Mouse (Mus musculus) C2C12 (cell line): Measurements from ENCODE around the gene Clock. TPM values are rescaled to one million over a fixed set of nuclear protein-coding genes. Genes with fewer than 3 reads are reported as not detected.

Experiments used
- H3K27me3 ChIP-seq: one replicate; pipeline ENCODE4 v1.6.1; 2011; ENCODE audit not compliant: control insufficient read depth, insufficient read depth, insufficient read length
- H3K36me3 ChIP-seq: one replicate; pipeline ENCODE4 v1.6.1; 2011; ENCODE audit not compliant: control insufficient read depth, insufficient read depth
- H3K4me3 ChIP-seq: one replicate; pipeline ENCODE4 v1.5.1; 2011; ENCODE audit warnings: mild to moderate bottlenecking, control low read depth; ENCODE audit not compliant: poor library complexity, insufficient read depth, severe bottlenecking
- H3K79me2 ChIP-seq: one replicate; pipeline ENCODE4 v1.6.1; 2011; ENCODE audit not compliant: control insufficient read depth, insufficient read depth
- H3K79me3 ChIP-seq: one replicate; pipeline ENCODE4 v1.6.1; 2011; ENCODE audit warnings: low read depth, control low read depth
- H3ac ChIP-seq: one replicate; pipeline ENCODE3; 2011; ENCODE audit warnings: low read depth; ENCODE audit not compliant: control insufficient read depth, insufficient read length
- CEBPB ChIP-seq: IDR thresholded peaks from one replicate; pipeline ENCODE4 v1.6.1; 2011; ENCODE audit warnings: low read depth, mild to moderate bottlenecking, control low read depth, moderate library complexity
- CTCF ChIP-seq: IDR thresholded peaks from one replicate; pipeline ENCODE4 v1.5.1; 2011; ENCODE audit not compliant: control insufficient read depth, insufficient read depth, insufficient read length
- FOSL1 ChIP-seq: IDR thresholded peaks from one replicate; pipeline ENCODE4 v1.8.0; 2011; ENCODE audit warnings: mild to moderate bottlenecking, low read length; ENCODE audit not compliant: poor library complexity, insufficient read depth, severe bottlenecking
- MAX ChIP-seq: IDR thresholded peaks from one replicate; pipeline ENCODE4 v1.6.1; 2011; ENCODE audit warnings: mild to moderate bottlenecking, control low read depth
- MYOD1 ChIP-seq: IDR thresholded peaks from one replicate; pipeline ENCODE4 v1.6.1; 2011; ENCODE audit warnings: low read depth; ENCODE audit not compliant: control insufficient read depth, insufficient read length
- MYOG ChIP-seq: IDR thresholded peaks from one replicate; pipeline ENCODE4 v1.6.1; 2011; ENCODE audit not compliant: control insufficient read depth, insufficient read length; ENCODE audit errors: extremely low read depth
- USF1 ChIP-seq: IDR thresholded peaks from one replicate; pipeline ENCODE4 v1.6.1; 2011; ENCODE audit warnings: low read depth, mild to moderate bottlenecking, control low read depth, moderate library complexity
- polyA plus RNA-seq: library from polyadenylated mRNA; unstranded; fragments of >200 nt; fragmentation: generic; extraction: Trizol; gene quantifications from one replicate; pipeline ENCODE4 v1.2.1, GENCODE M21; 2012; ENCODE audit warnings: missing spikeins

Gene Clock
- polyA plus RNA-seq, 1 experiment, result 5.7 TPM

DNA sequence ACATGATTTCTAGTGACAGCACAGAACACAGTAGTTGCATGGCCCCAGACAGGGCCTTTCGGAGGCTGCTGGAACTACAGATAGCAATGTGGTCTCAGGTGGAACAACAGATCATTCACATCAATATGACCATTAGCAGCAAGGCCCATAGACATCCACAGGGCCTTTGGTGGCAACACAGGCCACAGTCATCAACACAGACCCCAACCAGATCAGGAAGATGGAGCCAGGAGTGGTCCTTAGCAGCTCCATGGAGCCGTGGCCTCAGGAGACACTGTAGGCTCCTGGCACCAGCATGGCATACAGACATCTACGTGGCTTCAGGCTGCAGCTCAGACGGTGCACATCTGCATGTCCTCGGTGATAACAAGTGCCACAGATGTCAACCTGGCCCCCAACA, 141.7 kb downstream of the Clock start:
- Histone ChIP-seq H3K4me3 (no peak overlapping the region), H3ac (no peak overlapping the region), H3K79me2 (no peaks in the 10 kb centered on the region), H3K36me3 (no peaks in the 10 kb centered on the region), H3K27me3 (no peaks in the 10 kb centered on the region), H3K79me3 (no peaks in the 10 kb centered on the region)
- TF ChIP-seq CEBPB (no peak), CTCF (no peak), MYOG (no peak), MYOD1 (no peak), MAX (no peak), USF1 (no peak), FOSL1 (no peak)

- Histone ChIP-seq H3K4me3 (no peak overlapping the region), H3K36me3 (no peaks in the 10 kb centered on the region), H3K79me3 (no peaks in the 10 kb centered on the region), H3K27me3 (no peaks in the 10 kb centered on the region), H3K79me2 (no peaks in the 10 kb centered on the region), H3ac (no peak overlapping the region)
- TF ChIP-seq MYOD1 (no peak), MYOG (no peak), FOSL1 (no peak), USF1 (no peak), MAX (no peak), CEBPB (no peak), CTCF (no peak)
These were observed 143.1 kb downstream of the Clock start for GRCm38 (mm10) chr5:76161491-76161890.

- H3K36me3 ChIP-seq, result no peaks in the 10 kb centered on the region
- no peaks in the 10 kb centered on the region for H3K79me3 ChIP-seq
- no peak overlapping the region for H3K4me3 ChIP-seq
- H3K79me2 ChIP-seq, result no peaks in the 10 kb centered on the region
- TF ChIP-seq CTCF (no peak), MYOD1 (no peak), MYOG (no peak), USF1 (no peak), CEBPB (no peak), MAX (no peak), FOSL1 (no peak)
- H3K27me3 ChIP-seq, result no peaks in the 10 kb centered on the region
- no peak overlapping the region for H3ac ChIP-seq
These were observed 144.5 kb downstream of the Clock start for GRCm38 (mm10) chr5:76160086-76160485.

Other genes with a start within 250 kb of the Clock start
- gene Srd5a3, start 164.5 kb downstream of the Clock start, polyA plus RNA-seq, result 20.3 TPM
- gene Tmem165, start 120.9 kb downstream of the Clock start, polyA plus RNA-seq, result 36.3 TPM
- not detected for gene Pdcl2, start 26.4 kb upstream of the Clock start, polyA plus RNA-seq
- gene Nmu, start 59.0 kb upstream of the Clock start, polyA plus RNA-seq, result 0.23 TPM
- not detected for gene Gm7271, start 179.2 kb upstream of the Clock start, polyA plus RNA-seq
- gene Exoc1, start 224.5 kb upstream of the Clock start, polyA plus RNA-seq, result 17.6 TPM